Mouse (Mus musculus): ENCODE results near the gene Hmx1.

Gene Hmx1

GRCm38 (mm10) chr5:35398310-35398910 lies 9.5 kb downstream of the Hmx1 start:
- DNase-seq: no peak

- no peak for DNase-seq
These were observed 10.2 kb downstream of the Hmx1 start for GRCm38 (mm10) chr5:35399061-35399460.

- no peak for DNase-seq
These were observed 10.9 kb downstream of the Hmx1 start for GRCm38 (mm10) chr5:35399704-35400320.

- DNase-seq: no peak
These were observed 12.3 kb downstream of the Hmx1 start for GRCm38 (mm10) chr5:35401240-35401639.

- no peak for DNase-seq
These were observed 18.6 kb downstream of the Hmx1 start for GRCm38 (mm10) chr5:35407411-35407930.

GRCm38 (mm10) chr5:35411028-35411427 lies 22.1 kb downstream of the Hmx1 start:
- DNase-seq: no peak

- DNase-seq: no peak
These were observed 23.9 kb downstream of the Hmx1 start for GRCm38 (mm10) chr5:35412833-35413232.

- DNase-seq: no peak
These were observed 28.8 kb downstream of the Hmx1 start for GRCm38 (mm10) chr5:35417707-35418106.

GRCm38 (mm10) chr5:35421622-35422021 lies 32.7 kb downstream of the Hmx1 start:
- no peak for DNase-seq

GRCm38 (mm10) chr5:35425218-35425617 lies 36.3 kb downstream of the Hmx1 start:
- DNase-seq: peak; percentile 45

- DNase-seq: peak; percentile 41
These were observed 39.0 kb downstream of the Hmx1 start for GRCm38 (mm10) chr5:35427901-35428300.

GRCm38 (mm10) chr5:35428421-35428820 lies 39.5 kb downstream of the Hmx1 start:
- no peak for DNase-seq

- no peak for DNase-seq
These were observed 43.2 kb downstream of the Hmx1 start for GRCm38 (mm10) chr5:35432098-35432497.

- DNase-seq: no peak
These were observed 45.1 kb downstream of the Hmx1 start for GRCm38 (mm10) chr5:35434038-35434437.

GRCm38 (mm10) chr5:35434703-35435102 lies 45.8 kb downstream of the Hmx1 start:
- DNase-seq: no peak

- DNase-seq: no peak
These were observed 49.9 kb downstream of the Hmx1 start for GRCm38 (mm10) chr5:35438805-35439204.

GRCm38 (mm10) chr5:35440459-35440858 lies 51.6 kb downstream of the Hmx1 start:
- no peak for DNase-seq

- DNase-seq: peak; percentile 27
These were observed 52.5 kb downstream of the Hmx1 start for GRCm38 (mm10) chr5:35441411-35441810.

- no peak for DNase-seq
These were observed 55.8 kb downstream of the Hmx1 start for GRCm38 (mm10) chr5:35444731-35445130.

- DNase-seq: no peak
These were observed 58.9 kb downstream of the Hmx1 start for GRCm38 (mm10) chr5:35447656-35448443.
